Mouse (Mus musculus) embryonic fibroblast, embryonic 13.5 days (primary cell): Measurements from ENCODE around the gene Gm2a.

ENCODE experiments used
- CTCF ChIP-seq: IDR thresholded peaks from 2 replicates; pipeline ENCODE4 v1.5.1; 2011; ENCODE audit warnings: mild to moderate bottlenecking, control low read depth, low read length, moderate library complexity, borderline replicate concordance; ENCODE audit not compliant: insufficient read depth
- POLR2A ChIP-seq: IDR thresholded peaks from 2 replicates; pipeline ENCODE4 v1.6.1; 2011; ENCODE audit warnings: low read depth, mild to moderate bottlenecking, control low read depth, low read length, moderate library complexity

DNA sequence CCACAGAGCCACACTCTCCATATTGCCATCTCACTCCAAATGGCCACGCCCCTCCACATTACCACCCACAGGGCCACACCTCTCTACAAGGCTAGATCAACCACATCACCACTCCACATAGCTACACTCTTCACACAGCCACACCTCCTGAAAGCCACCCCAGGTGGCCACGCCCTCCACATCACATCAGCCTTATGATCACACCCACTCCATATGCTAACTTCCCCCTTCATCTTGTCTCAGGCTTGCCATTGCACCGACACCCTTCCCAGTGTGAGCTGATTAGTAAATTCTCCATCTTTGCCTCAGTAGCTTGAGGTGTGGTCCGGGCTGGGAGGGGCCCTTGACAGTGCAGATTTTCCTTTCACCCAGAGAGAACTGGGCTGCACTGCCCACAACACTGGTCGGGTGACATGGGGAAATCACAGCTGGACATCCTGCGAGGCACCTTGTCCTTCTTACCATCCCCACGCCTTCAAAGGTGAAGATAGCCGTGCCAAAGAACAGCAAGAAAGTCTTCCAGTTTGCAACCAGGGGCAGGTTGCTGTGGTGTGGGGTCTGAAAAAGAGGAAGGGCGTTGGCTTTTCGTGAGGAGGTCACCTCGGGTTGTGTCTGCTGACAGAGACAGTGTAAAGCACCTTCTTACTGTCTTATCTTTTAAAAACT, 33.3 kb downstream of the Gm2a start:
- TF ChIP-seq CTCF = no peak
- no peak for TF ChIP-seq POLR2A
